ENCODE assay signal across 10 mouse cellular contexts in genomic region chr14:25577431-25577830, GRCm38 (mm10).
DNase-seq lines count a peak whose midpoint lies in the region; ATAC-seq and TF ChIP-seq lines count a peak whose summit lies in the region.
"Had no signal": no experiment of that assay in that cellular context is flagged by ENCODE, and none has a peak within 500 bp of the region (broad histone marks: within the 10 kb centered on the region; RNA-seq: fewer than 3 reads in every experiment).

No protein-coding gene starts in this region.

- no peak overlapping the region for H3K9ac ChIP-seq in intestine, embryonic 15.5 days
- H3K9ac ChIP-seq in intestine, postnatal 0 days (ENCODE audit: low read depth, low read length), result no peak overlapping the region
- H3K9ac ChIP-seq in embryonic facial prominence, embryonic 15.5 days, result no peak overlapping the region
- H3K9ac ChIP-seq: neural tube, embryonic 12.5 days had no signal

- WGBS in intestine, embryonic 15.5 days, result 48% methylated on average over 3 of the region's 3 CpGs
- WGBS in intestine, postnatal 0 days, result 56% methylated on average over 3 of the region's 3 CpGs
- WGBS in embryonic facial prominence, embryonic 15.5 days, result 69% methylated on average over 3 of the region's 3 CpGs

- no peak overlapping the region for H3K4me3 ChIP-seq in intestine, embryonic 15.5 days (replicated peaks)
- no peak overlapping the region for H3K4me3 ChIP-seq in intestine, postnatal 0 days (ENCODE audit: low read depth, low read length)
- no peak overlapping the region for H3K4me3 ChIP-seq in embryonic facial prominence, embryonic 15.5 days (replicated peaks)
- H3K4me3 ChIP-seq: neural tube, embryonic 12.5 days had no signal

- TF ChIP-seq CTCF in intestine, postnatal 0 days (IDR thresholded peaks at IDR 0.05; ENCODE audit: low read depth), result no peak

- no peak overlapping the region for H3K4me2 ChIP-seq in intestine, embryonic 15.5 days (replicated peaks)
- H3K4me2 ChIP-seq in intestine, postnatal 0 days (replicated peaks; ENCODE audit: low read depth), result no peak overlapping the region
- no peak overlapping the region for H3K4me2 ChIP-seq in embryonic facial prominence, embryonic 15.5 days (replicated peaks)
- H3K4me2 ChIP-seq: neural tube, embryonic 12.5 days had no signal

- peaks cover 50% of the 10 kb centered on the region for H3K36me3 ChIP-seq in intestine, embryonic 15.5 days
- peaks cover 92% of the 10 kb centered on the region for H3K36me3 ChIP-seq in intestine, postnatal 0 days (ENCODE audit: control insufficient read depth, insufficient read depth)
- peaks cover 72% of the 10 kb centered on the region for H3K36me3 ChIP-seq in embryonic facial prominence, embryonic 15.5 days

- no peaks in the 10 kb centered on the region for H3K9me3 ChIP-seq in intestine, embryonic 15.5 days
- H3K9me3 ChIP-seq in intestine, postnatal 0 days (ENCODE audit: control insufficient read depth), result no peaks in the 10 kb centered on the region
- H3K9me3 ChIP-seq in embryonic facial prominence, embryonic 15.5 days (replicated peaks), result no peaks in the 10 kb centered on the region
- H3K9me3 ChIP-seq: neural tube, embryonic 12.5 days had no signal

- H3K27me3 ChIP-seq in intestine, embryonic 15.5 days (replicated peaks), result no peaks in the 10 kb centered on the region
- H3K27me3 ChIP-seq in intestine, postnatal 0 days (replicated peaks; ENCODE audit: control insufficient read depth, insufficient read depth, low read length), result no peaks in the 10 kb centered on the region
- no peaks in the 10 kb centered on the region for H3K27me3 ChIP-seq in embryonic facial prominence, embryonic 15.5 days
- H3K27me3 ChIP-seq: neural tube, embryonic 12.5 days had no signal

- H3K27ac ChIP-seq in intestine, embryonic 15.5 days, result no peak overlapping the region
- H3K27ac ChIP-seq in intestine, postnatal 0 days (ENCODE audit: low read depth, low read length), result no peak overlapping the region
- peak overlapping the region; percentile 39; the same call in 1 of the 2 replicates for H3K27ac ChIP-seq in embryonic facial prominence, embryonic 15.5 days (replicated peaks)
- H3K27ac ChIP-seq: neural tube, embryonic 12.5 days had no signal

- H3K4me1 ChIP-seq in intestine, embryonic 15.5 days (replicated peaks), result peaks cover 13% of the 10 kb centered on the region; the same call in 1 of the 2 replicates
- no peaks in the 10 kb centered on the region for H3K4me1 ChIP-seq in intestine, postnatal 0 days (replicated peaks; ENCODE audit: control insufficient read depth, insufficient read depth, low read length)
- peaks cover 24% of the 10 kb centered on the region for H3K4me1 ChIP-seq in embryonic facial prominence, embryonic 15.5 days

- ATAC-seq in intestine, embryonic 15.5 days, result peak; percentile 27; the same call in 1 of the 2 replicates
- no peak for ATAC-seq in intestine, postnatal 0 days
- ATAC-seq in embryonic facial prominence, embryonic 15.5 days (ENCODE audit: insufficient number of reproducible peaks, low FRiP score, low TSS enrichment, low read depth), result no peak
- no peak for ATAC-seq in activated CD4-positive, CD25-positive, alpha-beta regulatory T cell, adult 4 months
- ATAC-seq in frontal cortex, adult (ENCODE audit: low TSS enrichment), result no peak

- DNase-seq in 416B (ENCODE audit: low read depth), result peak; percentile 69
- peak; percentile 32 for DNase-seq in lung, postnatal 14 days
- no peak for DNase-seq in right cerebral cortex, postnatal 25 days
- DNase-seq: adrenal gland, postnatal 14 days had no signal
